Mouse (Mus musculus): Measurements from ENCODE around the gene Ankmy1. TPM values are rescaled to one million over a fixed set of nuclear protein-coding genes. Genes with fewer than 3 reads are reported as not detected.

Ankmy1 gene
- polyA plus RNA-seq, 1 experiment from 2014 or later, result not detected

GRCm38 (mm10) chr1:92839211-92839610, 63.5 kb downstream of the Ankmy1 start:
- WGBS (ENCODE audit: insufficient replicate concordance), result 61% methylated on average over 7 of the region's 7 CpGs
- H3K9ac ChIP-seq, result no peak overlapping the region
- no peak overlapping the region for H3K27ac ChIP-seq
- H3K27me3 ChIP-seq, result peaks cover 3% of the 10 kb centered on the region; the same call in 1 of the 2 replicates
- no peaks in the 10 kb centered on the region for H3K36me3 ChIP-seq
- DNase-seq (no peak), ATAC-seq (ENCODE audit: low read depth) (no peak)
- H3K4me1 ChIP-seq (replicated peaks), result no peaks in the 10 kb centered on the region
- H3K9me3 ChIP-seq (replicated peaks), result no peaks in the 10 kb centered on the region
- H3K4me3 ChIP-seq (replicated peaks), result no peak overlapping the region
- no peak overlapping the region for H3K4me2 ChIP-seq

GRCm38 (mm10) chr1:92837931-92838833, 64.5 kb downstream of the Ankmy1 start:
- Histone ChIP-seq H3K4me2 (no peak overlapping the region), H3K36me3 (no peaks in the 10 kb centered on the region), H3K4me1 (replicated peaks) (no peaks in the 10 kb centered on the region), H3K9me3 (replicated peaks) (no peaks in the 10 kb centered on the region), H3K27me3 (peaks cover 13% of the 10 kb centered on the region), H3K27ac (no peak overlapping the region), H3K9ac (no peak overlapping the region), H3K4me3 (replicated peaks) (no peak overlapping the region)
- ATAC-seq (ENCODE audit: low read depth) (no peak), DNase-seq (no peak)
- 60% methylated on average over 14 of the region's 14 CpGs for WGBS (ENCODE audit: insufficient replicate concordance)

- H3K36me3 ChIP-seq, result no peaks in the 10 kb centered on the region
- no peak for ATAC-seq (ENCODE audit: low read depth)
- no peaks in the 10 kb centered on the region for H3K9me3 ChIP-seq (replicated peaks)
- 47% methylated on average over 7 of the region's 7 CpGs for WGBS (ENCODE audit: insufficient replicate concordance)
- no peak overlapping the region for H3K9ac ChIP-seq
- peaks cover 54% of the 10 kb centered on the region for H3K27me3 ChIP-seq
- no peak overlapping the region for H3K4me3 ChIP-seq (replicated peaks)
- no peak overlapping the region for H3K4me2 ChIP-seq
- no peak overlapping the region for H3K27ac ChIP-seq
- peaks cover 13% of the 10 kb centered on the region; the same call in 1 of the 2 replicates for H3K4me1 ChIP-seq (replicated peaks)
- no peak for DNase-seq
These were observed 68.6 kb downstream of the Ankmy1 start for GRCm38 (mm10) chr1:92833987-92834706.

GRCm38 (mm10) chr1:92832011-92833010, 70.4 kb downstream of the Ankmy1 start:
- H3K4me3 ChIP-seq (replicated peaks), result peak overlapping the region; percentile 55
- no peak overlapping the region for H3K27ac ChIP-seq
- no peaks in the 10 kb centered on the region for H3K36me3 ChIP-seq
- DNase-seq (no peak), ATAC-seq (ENCODE audit: low read depth) (peak; percentile 8; the same call in 1 of the 2 replicates)
- H3K27me3 ChIP-seq, result peaks cover 63% of the 10 kb centered on the region
- WGBS (ENCODE audit: insufficient replicate concordance), result 3% methylated on average over 62 of the region's 62 CpGs
- H3K9me3 ChIP-seq (replicated peaks), result no peaks in the 10 kb centered on the region
- peak overlapping the region; percentile 54 for H3K9ac ChIP-seq
- H3K4me2 ChIP-seq, result peak overlapping the region; percentile 72
- peaks cover 13% of the 10 kb centered on the region; the same call in 1 of the 2 replicates for H3K4me1 ChIP-seq (replicated peaks)

GRCm38 (mm10) chr1:92831188-92832001, 71.3 kb downstream of the Ankmy1 start, which contains the start of gene Gpc1:
Gpc1 (plus strand) TSS chr1:92831645.
- peaks cover 63% of the 10 kb centered on the region for H3K27me3 ChIP-seq
- peaks cover 13% of the 10 kb centered on the region; the same call in 1 of the 2 replicates for H3K4me1 ChIP-seq (replicated peaks)
- ATAC-seq (ENCODE audit: low read depth) (peak; percentile 67), DNase-seq (no peak)
- H3K9ac ChIP-seq, result peak within 1 kb of the TSS; percentile 54
- WGBS (ENCODE audit: insufficient replicate concordance), result under 1% methylated on average over 67 of the region's 99 CpGs
- no peaks in the 10 kb centered on the region for H3K9me3 ChIP-seq (replicated peaks)
- H3K27ac ChIP-seq, result no peak within 1 kb of the TSS
- no peaks in the 10 kb centered on the region for H3K36me3 ChIP-seq
- peak within 1 kb of the TSS; percentile 72 for H3K4me2 ChIP-seq
- peak within 1 kb of the TSS; percentile 55 for H3K4me3 ChIP-seq (replicated peaks)

GRCm38 (mm10) chr1:92830626-92831187, 72.0 kb downstream of the Ankmy1 start:
- DNase-seq (no peak), ATAC-seq (ENCODE audit: low read depth) (no peak)
- Histone ChIP-seq H3K4me2 (peak overlapping the region; percentile 72), H3K27me3 (peaks cover 63% of the 10 kb centered on the region), H3K27ac (no peak overlapping the region), H3K4me3 (replicated peaks) (peak overlapping the region; percentile 55), H3K9me3 (replicated peaks) (no peaks in the 10 kb centered on the region), H3K9ac (no peak overlapping the region), H3K36me3 (no peaks in the 10 kb centered on the region), H3K4me1 (replicated peaks) (peaks cover 13% of the 10 kb centered on the region; the same call in 1 of the 2 replicates)
- 9% methylated on average over 13 of the region's 13 CpGs for WGBS (ENCODE audit: insufficient replicate concordance)

- H3K4me3 ChIP-seq (replicated peaks), result no peak overlapping the region
- no peak overlapping the region for H3K9ac ChIP-seq
- H3K27ac ChIP-seq, result no peak overlapping the region
- H3K9me3 ChIP-seq (replicated peaks), result no peaks in the 10 kb centered on the region
- H3K4me1 ChIP-seq (replicated peaks), result no peaks in the 10 kb centered on the region
- DNase-seq, result no peak
- no peak overlapping the region for H3K4me2 ChIP-seq
- 44% methylated on average over 5 of the region's 5 CpGs for WGBS (ENCODE audit: insufficient replicate concordance)
- H3K27me3 ChIP-seq, result no peaks in the 10 kb centered on the region
- no peaks in the 10 kb centered on the region for H3K36me3 ChIP-seq
- no peak for ATAC-seq (ENCODE audit: low read depth)
These were observed 86.9 kb downstream of the Ankmy1 start for GRCm38 (mm10) chr1:92815756-92816294.

GRCm38 (mm10) chr1:92815100-92815499, 87.6 kb downstream of the Ankmy1 start:
- no peak for ATAC-seq (ENCODE audit: low read depth)
- no peak overlapping the region for H3K4me2 ChIP-seq
- no peak overlapping the region for H3K27ac ChIP-seq
- 72% methylated on average over 9 of the region's 9 CpGs for WGBS (ENCODE audit: insufficient replicate concordance)
- no peak overlapping the region for H3K4me3 ChIP-seq (replicated peaks)
- H3K36me3 ChIP-seq, result no peaks in the 10 kb centered on the region
- no peaks in the 10 kb centered on the region for H3K9me3 ChIP-seq (replicated peaks)
- H3K27me3 ChIP-seq, result no peaks in the 10 kb centered on the region
- no peak overlapping the region for H3K9ac ChIP-seq
- no peak for DNase-seq
- no peaks in the 10 kb centered on the region for H3K4me1 ChIP-seq (replicated peaks)

- Histone ChIP-seq H3K9me3 (replicated peaks) (no peaks in the 10 kb centered on the region), H3K36me3 (no peaks in the 10 kb centered on the region), H3K4me1 (replicated peaks) (no peaks in the 10 kb centered on the region), H3K27ac (no peak overlapping the region), H3K9ac (no peak overlapping the region), H3K4me3 (replicated peaks) (no peak overlapping the region), H3K4me2 (no peak overlapping the region), H3K27me3 (no peaks in the 10 kb centered on the region)
- 51% methylated on average over 5 of the region's 5 CpGs for WGBS (ENCODE audit: insufficient replicate concordance)
- ATAC-seq (ENCODE audit: low read depth) (no peak), DNase-seq (no peak)
These were observed 88.4 kb downstream of the Ankmy1 start for GRCm38 (mm10) chr1:92814319-92814718.
